Mouse (Mus musculus) bone marrow macrophage, adult 2 months (primary cell): ENCODE data around the gene Kalrn.

Source experiments
- CTCF ChIP-seq: IDR thresholded peaks from 2 replicates; pipeline ENCODE4 v1.5.1; 2012; ENCODE audit warnings: low read depth, mild to moderate bottlenecking, low read length, moderate library complexity
- POLR2A ChIP-seq: IDR thresholded peaks from 2 replicates; pipeline ENCODE4 v1.6.1; 2012; ENCODE audit warnings: mild to moderate bottlenecking, low read depth, low read length, borderline replicate concordance

DNA sequence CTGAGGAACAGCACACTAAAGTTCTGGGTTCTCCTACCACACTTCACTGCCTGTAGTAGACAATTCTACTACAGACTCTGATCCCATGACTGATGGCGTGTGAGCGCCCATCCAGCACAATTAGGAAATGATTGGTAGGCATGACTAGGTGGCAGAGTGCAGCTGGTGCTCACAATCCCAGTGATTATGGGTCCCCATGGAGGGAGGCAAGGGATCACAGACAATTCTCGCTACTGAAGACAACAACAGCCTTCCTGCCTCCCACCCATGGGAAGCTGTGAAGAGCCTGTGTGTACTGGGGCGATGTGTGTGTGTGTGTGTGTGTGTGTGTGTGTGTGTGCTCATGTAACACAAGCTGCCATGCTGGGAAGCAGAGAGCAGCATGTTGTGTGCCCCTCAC lies 190.3 kb downstream of the Kalrn start:
- TF ChIP-seq CTCF (no peak), POLR2A (no peak)
